Mouse (Mus musculus): Measurements from ENCODE around the gene Arcn1.

Gene Arcn1

DNA sequence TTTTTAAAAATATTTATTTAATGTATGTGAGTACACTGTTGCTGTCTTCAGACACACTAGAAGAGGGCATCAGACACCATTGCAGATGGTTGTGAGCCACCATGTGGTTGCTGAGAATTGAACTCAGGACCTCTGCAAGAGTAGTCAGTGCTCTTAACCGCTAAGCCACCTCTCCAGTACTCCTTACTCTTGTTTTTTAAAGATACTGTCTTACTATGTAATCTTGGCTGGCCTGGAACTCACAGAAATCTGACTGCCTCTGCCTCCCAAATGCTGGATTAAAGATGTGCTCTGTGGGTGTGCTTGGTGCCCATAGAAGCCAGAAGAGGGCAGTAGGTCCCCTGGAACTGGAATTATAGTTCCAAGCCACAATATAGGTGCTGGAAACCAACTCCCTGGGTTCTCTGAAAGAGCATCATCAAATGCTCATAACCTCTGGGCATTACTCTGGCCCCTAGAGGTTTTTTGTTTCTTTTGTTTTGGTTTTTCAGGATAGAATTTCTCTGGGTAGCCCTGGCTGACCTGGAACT lies 26.9 kb downstream of the Arcn1 start:
- DNase-seq = no peak

DNA sequence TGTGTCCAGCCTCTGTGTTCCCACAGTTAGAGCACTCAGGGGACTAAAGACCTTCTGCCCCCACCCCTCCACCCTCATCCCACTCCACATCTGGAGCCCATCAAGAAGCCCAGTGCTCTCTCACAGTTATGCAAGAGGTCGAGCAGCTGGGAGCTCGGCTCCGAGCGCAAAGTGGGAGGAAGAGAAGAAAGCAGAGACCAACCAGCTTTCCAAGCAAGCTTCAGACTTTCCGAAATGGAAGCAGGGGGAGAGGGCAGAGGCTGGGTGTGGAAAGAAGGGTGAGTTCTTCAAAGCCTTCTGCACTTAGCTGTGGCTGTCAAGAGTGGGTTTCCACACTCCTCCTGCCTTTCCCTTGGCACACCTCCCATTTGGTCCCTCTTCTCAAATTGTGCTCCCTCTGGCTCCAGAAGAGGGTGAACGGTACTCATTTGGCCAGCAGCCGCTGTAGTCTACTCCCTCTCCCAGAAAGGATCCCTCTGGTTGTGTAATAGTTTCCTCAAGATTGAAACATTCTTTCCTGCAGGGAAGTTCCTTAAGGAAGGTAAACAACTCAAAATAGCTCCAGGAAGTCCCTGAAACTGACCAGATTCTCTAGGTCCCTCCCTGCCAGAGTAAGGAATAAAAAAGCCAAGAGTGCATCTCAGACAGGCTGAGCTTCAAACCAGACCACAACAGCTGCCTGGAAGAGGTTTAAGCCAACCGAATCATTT lies 30.2 kb downstream of the Arcn1 start:
- peak; percentile 81 for DNase-seq

DNA sequence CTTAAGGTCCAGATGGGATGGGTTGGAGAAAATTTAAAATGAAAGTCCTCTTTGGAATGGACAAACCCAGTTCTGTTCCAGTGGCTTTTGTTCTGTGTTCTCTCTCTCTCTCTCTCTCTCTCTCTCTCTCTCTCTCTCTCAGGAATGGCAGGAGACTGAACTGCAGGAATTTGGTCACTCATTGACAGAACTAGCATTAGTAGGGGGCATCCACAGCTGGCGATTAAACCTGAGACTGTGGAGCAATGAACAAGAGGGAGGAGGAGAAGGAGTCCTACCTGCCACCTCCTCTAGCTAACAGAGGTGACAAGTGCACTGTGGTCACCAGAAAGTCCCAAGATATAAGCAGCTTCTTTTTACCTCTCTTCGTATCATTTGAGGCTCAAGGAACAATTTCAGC lies 31.3 kb downstream of the Arcn1 start:
- DNase-seq = peak; percentile 61

DNA sequence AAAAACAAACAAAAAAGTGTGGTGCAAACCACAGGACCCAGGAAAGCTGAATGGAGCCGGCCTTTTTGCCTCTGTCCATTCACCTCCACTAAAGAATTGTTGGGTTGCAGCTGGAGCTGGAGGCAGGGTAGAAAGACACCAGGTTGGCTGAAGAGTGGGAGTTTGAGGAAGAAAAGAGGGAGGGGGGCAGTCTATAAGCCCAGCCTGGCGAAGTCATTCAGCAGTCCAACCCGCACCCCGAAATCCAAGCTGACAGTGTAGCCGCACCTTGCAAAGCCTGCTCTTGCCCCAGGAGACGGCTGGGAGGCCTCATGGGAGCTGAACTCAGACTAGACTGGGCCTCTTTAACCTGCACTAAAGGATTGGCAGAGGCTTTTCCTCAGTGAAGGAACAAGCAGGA lies 31.8 kb downstream of the Arcn1 start:
- peak; percentile 30 for DNase-seq

DNA sequence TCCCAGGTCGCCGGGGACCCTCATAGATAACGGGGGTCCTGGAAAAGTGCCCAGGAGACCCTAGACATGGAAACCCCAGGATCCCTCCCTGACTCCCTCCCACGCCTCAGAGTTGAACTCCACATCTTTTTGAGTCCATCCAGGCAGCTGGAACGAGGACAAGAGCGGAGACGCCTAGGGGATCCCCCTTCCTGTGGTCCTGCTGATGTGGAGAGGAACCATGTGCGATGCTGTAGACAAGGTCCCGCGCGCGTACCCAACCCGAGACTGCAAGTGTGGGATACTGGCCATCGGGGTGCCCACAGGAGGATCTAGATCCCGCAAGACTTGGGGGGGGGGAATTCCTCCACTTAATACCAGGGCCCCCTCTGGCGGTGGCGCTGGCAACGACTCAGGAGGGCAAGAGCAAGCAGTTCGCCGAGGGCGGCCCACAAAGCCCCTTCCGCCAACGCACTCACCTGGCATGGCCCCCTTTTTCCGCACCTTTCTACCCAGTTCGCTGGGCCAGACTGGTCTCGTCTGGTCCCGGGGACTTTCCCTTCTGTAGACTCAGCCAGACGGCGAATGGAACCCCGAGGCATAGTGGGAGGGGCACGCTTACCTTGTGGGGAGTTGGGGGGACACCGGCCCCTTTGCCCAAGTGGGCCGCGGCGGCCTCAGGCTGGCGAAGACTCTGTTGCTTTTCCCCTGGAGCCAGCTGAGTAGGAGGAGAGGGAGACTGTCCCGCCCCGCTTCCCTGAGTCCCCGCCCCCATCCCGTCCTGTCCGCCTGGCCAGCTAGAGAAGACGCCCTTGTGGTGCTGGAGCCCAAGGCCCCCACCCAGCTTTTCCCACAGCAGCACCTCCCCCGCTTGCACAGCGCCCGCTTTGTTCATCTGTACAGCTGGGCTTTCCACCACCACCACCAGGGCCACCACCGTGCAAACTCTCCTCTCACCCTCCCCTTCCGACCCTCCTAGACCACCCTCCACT lies 32.8 kb downstream of the Arcn1 start, which contains the start of gene Phldb1:
Gene Phldb1, minus strand, starts transcription at position 675 of the 971 bp plus-strand sequence.
- peak; percentile 86 for DNase-seq

DNA sequence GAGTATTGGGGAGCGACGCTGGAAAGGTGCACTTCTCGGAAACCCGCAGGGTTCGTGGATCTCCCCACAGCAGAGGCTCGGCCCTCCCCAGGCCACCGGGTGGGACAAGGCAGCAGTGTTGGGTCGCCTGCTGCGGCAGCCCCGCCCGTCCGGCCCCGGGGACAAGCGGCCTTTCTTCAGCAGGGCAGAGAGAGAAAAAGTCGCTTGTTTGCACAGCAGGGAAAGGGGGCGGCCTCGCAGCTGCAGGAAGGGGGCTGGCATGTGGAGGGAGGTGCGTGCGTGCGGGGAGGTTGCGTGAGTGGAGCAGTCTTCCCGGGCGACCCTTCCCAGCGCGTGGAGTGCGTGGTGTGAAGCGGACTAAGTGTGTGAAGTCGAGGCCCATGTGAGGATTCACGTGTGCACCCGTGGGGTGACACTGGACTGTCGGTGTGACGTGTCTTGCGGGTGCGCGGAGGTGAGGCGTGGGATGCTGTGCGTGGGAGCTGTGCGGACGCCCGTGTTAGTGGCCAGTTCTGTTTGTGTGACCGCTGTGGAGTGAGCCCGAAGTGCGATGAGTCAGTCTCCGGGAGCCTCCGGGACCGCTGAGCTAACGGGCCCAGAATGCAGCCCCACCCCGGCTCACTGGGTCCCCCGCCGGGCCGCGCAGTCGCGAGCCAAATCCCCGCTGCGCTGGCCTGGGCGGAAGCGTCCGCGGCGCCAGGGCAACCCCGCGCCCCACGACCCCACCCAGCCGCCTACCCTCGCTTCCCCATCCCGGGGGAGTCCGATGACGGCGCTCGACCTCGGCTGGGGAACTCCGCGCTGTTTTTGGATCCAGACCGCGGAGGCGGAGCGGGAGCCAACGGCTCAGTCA lies 33.7 kb downstream of the Arcn1 start:
- peak; percentile 74 for DNase-seq

DNA sequence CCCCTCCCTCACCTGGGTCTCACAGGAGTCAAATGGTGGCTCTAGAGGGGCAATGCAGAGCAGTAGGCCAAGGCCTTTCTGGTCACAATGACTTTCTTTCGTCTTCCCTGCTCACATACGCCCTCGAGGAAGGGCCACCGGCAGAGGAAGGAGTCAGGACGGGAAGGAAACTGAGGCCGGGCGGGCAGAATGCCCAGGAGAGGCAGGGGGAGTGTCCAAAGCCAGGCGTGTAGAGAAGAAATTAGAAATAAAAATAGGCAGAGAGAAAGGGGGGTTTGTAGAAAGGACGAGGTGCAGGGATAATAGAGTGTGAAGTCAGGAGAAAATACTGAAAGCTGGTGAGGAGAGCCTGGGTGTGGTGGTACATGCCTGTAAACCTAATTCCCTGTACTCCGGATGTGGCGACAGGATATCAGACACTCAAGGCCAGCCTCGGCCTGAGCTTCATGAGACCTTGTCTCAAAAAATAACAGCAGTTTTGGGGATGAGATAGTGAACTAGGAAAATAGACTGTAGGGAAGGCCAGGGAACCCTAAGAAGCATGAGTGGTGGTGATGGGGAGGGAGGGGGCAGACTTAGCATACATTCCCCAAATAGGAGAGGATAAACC lies 34.6 kb downstream of the Arcn1 start:
- peak; percentile 54 for DNase-seq

DNA sequence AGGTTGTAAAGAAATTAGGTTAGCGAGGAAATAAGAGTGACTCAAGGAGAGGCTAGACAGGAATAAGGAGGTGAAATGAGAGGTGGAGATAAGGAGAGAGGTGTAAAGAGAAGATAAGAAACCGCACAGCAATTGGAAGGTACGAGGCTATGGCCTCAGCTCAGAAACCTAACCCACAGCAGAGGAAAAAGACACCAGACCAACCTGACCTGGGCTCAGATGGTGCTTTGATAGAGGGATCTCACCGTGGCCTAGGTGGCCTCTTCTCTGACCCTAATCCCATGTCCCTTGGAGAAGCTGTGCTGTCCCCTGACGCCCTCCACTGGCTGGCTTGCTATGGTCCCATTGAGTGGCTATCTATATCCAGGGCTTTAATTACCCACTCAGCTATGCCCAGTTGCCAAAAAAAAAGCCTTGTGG lies 35.5 kb downstream of the Arcn1 start:
- DNase-seq = no peak

DNA sequence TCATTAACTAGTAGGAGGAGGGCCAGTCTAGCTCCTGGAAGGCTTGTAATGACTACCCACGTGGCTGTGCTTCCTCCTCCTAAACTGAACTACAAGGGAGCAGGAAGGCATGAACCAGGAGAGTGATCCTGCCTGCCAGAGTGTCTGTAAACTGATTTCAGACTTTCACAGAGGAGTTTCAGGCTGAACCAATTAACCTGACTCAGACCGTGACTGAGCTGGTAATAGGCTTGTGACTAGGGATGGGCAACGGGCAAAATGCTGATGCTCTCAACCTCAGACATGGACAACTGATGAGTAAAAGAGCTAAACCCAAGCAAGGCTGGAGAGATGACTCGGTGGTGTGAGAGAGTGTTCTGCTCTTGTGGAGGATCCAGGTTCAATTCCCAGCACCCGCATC lies 40.2 kb downstream of the Arcn1 start:
- no peak for DNase-seq

DNA sequence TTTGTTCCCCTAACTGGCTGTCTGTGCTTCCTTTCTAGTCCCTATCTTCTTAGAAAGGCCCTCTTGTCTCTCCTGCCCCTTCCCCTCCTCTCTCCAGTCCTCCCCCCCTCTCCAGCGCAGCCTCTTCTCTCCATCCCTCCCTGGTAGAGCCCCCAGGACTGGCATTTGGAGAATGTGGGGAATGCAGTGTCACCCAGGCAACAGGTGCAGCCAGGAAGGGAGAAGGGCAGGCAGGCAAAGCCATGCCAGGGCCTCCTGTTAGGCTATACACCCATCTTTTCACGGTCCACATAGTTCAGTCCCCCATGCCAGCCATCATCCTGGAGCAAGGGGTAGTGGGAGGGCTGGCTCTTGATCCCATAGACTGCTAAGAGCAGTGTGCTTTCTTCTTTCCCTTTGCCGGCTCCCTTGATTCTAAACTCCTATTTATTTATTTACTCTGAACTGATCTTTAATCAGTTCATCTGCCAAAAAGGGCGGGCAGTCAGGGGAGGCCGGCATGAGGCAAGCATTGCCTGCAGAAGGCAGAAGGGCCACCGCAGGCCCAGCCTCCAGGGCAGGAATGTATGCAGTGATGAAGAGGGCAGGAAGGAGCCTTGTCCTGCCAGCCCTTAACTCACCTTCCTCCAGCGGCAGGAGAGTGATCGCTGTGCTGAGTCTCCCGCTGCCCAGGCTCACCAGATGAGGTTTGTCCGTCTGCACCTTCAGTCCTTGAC lies 41.1 kb downstream of the Arcn1 start:
- DNase-seq = peak; percentile 67

DNA sequence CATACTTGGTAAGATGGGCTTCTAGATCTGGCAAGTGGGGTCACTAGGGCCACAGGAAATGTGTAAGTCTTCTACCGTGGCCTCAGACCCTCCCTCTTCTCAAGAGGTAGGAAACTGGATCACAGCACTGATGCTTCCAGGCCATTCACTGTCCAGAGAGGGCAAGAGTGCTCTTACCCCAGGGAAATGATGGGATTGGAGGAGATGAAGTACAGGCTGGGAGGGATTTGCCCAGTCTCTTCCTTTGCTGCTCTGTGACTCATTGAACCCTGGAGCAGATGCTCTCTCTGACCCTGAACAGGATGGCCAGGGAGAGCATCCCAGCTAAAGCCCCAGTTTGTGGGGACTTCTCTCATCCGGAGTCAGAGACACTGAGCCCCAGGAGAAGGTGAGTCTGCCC lies 43.0 kb downstream of the Arcn1 start:
- DNase-seq = no peak

DNA sequence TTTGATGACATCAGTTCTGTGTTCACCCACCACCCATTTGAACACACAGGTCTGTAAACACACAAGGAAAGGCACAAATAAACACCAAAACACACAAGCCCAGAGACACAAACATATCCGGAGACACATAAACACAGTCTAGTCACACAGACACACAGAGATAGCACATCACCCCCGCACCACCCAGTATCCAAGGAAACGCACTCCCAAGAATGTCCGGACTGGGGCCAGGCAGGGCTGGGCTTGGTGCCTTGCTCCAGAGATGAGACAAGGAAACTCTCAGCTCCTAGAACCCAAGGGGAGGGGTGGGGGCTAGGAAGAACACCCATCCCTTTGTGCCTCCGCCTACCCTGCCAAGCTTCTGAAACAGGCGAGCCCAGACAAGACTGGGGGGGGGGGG lies 43.4 kb downstream of the Arcn1 start:
- DNase-seq = peak; percentile 59

DNA sequence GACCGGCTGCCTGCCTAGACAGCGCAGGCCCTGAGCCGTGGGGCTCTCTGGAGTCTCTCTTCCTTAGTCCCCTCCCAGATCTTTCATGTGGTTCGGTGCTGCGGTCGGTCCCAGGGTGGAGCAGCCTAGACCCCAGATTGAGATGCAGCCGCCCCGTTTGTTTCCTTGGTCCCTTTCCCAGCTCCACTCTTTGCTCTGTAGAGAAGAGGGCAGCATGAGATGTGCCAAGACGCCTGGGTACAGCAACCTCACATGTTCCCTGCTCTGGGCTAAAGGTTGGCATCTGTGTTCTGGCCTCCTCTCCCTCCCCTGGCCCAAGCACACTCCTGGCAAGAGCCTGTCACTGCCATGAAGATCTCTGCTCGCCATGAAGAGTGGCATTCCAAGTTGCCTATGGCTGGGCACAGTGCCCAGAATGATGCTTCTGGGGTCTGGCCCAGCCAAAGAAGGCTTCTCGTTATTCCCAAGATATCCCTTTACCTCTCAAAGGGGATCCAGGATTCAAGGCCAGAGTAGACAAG lies 44.1 kb downstream of the Arcn1 start:
- DNase-seq = no peak

DNA sequence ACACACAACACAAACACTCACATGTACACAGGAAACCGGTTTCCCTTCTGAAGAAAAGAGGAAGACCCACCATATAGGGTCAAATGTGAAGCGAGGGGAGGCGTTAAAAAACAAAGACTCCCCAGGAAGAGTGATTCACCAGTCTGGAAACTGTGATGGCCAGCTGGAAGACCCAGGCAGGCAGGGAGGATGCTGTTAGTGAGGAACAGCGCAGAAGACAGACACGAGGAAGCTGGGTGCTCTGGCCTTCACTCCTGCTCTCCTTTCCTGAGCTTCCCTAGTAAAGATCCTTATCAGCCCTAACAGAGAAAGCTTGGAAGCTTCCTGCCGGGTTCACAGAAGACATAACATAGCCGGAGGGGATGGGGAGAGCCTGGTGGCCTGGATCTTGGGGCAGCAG lies 44.6 kb downstream of the Arcn1 start:
- peak; percentile 53 for DNase-seq

DNA sequence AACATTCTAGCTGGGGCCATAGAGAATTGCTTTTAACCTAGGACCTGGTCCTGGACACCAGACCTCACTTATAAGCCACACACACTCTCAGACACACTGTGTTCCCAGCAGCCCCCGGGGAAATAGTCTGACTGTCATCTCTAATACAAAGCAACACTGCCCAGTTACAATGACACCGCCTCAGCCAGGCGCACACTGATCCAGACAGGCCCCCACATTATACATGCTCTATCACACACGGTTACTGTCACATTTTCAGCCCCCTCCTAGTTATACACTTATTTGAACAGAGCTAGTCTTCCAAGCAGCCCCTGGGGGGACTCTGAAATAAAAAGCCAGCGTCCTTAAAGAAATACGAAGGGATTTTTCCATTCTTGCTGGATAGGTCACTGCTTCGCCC lies 45.1 kb downstream of the Arcn1 start:
- no peak for DNase-seq

DNA sequence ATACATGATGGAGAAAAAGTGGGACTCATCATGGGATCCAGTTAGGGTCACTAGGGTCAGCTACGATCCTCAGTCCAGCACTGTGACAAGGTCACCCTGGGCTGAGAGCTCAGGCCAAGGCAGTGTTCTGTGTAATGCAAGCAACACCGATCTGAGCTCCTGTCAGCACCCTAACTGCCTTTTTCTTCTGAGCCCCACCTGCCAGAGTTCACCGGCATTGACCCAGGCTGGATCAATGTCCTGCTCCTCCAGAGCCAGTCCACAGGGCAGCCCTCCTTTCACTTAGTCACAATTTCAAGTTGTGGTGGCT lies 45.8 kb downstream of the Arcn1 start:
- no peak for DNase-seq

DNA sequence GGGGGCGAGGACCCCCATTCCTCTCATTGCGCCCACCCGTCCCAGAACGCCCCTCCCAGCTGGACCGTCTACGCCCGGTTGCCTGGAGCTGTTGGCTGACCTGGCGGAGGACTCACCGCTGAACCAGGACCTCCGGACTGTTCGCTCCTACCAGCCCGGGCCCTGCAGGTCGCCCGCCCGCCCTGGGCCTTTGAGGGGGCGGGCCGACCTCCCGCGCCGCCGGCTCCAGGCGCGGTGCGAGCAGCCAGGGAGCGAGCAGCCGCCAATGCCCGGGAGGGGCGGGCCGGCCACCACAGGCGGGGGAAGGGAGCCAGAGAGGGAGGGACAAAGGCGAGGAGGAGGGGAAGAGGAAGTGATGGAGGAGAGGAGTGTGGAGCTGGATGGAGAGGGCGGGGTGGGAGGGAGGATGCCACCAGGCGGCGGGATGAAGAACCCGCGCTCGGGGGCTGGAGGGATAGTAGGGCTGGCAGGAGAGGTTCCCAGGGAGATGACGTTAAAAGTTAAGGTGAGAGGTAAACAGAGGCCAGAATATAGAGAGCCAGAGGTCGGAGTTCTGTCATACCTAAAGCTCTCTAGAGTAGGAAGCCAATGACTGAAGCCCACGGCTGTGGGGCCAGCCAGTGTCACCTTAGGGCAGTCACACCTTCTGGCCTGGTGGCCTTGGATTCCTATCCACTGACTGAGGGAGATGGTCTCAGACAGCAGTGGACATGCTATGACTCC lies 46.3 kb downstream of the Arcn1 start:
- peak; percentile 92 for DNase-seq

DNA sequence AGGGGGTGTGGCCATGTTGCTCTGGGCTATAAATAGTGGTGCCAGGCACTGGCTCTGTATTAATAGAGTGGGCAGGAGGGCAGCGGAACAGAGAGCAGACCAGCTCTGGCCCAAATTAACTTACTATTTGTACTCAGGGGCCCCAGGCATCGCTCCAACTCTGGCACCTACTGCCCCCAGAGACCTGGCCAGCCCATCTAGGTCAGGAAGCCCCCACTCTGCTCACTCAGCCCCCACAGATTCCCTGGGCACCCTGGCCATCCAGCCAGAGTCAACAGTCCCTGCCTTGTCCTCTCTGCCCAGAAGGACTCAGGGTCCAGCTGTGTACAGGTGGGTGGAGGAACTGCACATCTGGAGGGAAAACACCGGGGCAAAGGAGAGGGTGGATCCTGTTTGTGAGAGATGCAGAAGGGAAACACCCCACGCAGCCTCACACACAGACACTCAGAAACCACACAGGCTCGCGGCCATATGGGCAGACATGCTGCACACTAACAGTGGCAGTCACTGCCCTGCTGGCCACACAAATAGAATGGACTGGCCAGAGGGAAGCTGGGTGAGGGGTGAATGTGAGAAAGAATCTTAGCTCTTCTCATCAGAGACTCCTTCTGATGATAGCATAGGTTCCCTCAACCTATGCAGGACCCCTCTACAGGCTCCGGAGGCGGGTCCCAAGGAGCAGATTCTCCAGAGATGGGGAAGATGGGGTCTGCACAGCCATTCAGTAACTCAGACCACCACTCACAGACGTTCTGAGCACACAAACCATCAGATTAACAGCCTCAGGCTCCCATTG lies 47.1 kb downstream of the Arcn1 start:
- DNase-seq = no peak

DNA sequence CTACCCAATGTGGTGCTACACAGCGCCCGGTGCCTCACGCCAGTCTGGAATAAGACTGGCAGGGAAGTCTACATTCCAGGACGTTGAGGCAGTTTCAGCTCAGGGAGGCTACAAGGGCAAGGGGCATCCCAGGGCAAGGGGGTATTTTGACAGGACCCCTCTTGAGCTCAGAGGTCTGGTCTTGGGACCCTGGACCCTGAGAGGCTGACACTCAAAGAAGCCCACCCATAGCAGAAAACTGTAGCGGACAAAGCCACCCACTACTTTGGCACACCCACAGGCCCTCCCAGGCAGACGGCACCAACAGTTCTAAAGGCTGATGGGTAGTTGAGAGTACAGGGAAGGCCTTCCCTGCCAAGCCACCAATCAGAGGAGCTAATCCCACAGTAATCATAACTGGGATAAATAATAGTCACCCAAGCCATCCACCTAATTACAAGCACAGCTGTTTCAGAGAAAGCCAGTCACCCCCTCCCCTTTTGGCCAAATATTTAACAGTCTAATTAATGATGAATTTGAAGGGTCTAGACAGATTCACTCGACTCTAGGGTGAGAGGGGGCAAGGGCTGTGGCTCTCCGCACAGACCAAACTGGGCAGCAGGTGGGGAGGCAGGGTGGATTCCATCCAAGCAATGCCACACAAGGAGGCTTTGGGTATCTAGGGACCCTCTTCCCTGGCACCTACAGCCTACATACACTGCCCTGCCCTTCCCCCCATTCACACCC lies 47.9 kb downstream of the Arcn1 start:
- DNase-seq = no peak
